Mouse (Mus musculus) retina, adult 2 months (tissue): Measurements from ENCODE around the gene B9d2.

Experiments used
- DNase-seq: peaks from one replicate; pipeline ENCODE4 v3.0.0-alpha.2; 2012; ENCODE audit warnings: low read depth, low spot score

B9d2 gene

DNA sequence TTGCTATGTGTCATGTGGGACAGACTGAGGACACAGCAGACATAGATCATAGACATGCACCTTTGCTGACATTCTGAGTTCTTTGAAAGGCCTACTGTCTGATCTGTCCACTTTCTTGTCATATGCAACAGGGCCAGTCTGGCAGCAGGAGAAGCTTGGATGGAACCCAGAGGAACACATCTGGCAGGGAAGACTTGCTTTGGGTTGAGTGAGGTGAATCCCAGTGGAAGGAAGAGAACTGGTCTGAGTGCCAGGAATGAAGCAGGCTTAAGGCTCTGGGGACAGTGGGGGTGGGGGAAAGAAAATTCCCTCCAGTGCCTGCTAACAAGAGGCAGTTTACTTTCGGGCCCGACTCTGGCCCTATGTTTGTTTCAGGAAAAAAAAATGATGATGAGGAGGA, 49.3 kb downstream of the B9d2 start:
- no peak for DNase-seq

DNA sequence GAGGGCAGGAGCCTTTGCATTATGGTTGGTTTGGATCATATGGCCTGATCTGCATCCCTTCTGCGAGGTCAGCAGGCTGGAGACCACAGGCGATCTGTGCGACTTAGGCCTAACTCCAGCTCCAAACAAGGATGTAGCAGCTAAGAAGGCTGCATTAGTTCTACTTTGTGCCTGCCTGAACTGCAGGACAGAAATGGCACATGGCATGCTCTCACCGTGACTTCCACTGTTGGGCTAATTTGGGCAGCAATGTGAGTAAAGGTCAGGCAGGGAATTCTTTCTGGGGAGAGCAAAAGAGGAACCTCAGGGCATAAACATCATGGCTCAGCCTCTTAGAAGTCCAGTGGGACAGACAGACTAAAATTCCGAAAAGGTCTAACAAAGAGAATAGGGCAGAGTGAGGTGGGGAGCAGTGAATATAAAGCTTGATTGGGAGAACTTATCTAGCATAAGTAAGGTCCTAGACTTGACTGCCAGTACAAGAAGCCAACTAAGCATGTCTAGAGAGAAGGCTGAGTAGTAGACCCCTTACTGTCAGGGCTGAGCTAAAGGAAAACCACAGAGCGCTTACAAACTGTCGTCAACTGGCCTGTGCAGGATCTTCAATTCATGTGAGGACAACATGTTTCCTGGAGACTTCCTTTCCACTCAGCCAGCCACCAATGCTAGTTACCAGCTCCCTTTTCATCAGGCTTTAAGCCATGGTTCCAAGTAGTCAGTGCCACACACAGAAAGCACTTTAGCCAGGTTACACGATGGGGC, 50.9 kb downstream of the B9d2 start:
- no peak for DNase-seq

DNA sequence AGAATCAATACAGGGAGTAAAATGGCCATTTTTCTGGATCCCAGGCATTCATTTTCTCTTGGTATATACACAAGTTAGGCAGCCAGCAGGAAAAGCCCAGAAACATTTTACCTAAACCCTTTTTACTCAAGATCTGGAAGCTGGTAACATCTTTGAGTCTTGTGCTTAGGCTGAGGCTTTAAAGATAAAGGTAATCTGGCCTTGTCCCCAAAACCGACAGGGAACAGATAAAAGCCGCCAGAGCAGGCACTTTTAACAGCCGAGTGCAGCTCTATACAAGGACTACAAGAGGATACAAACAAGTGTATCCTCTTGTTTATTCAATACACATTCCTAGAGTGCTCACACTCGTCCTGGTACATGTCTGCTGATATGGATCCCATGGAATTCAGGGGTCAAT, 54.4 kb downstream of the B9d2 start:
- no peak for DNase-seq
